Mouse (Mus musculus) adrenal gland, postnatal 36 days (tissue): Measurements from ENCODE around the gene Spop. TPM values are rescaled to one million over a fixed set of nuclear protein-coding genes. Genes with fewer than 3 reads are reported as not detected.
"Not testable (repeated sequence)": the region's sequence is repeated elsewhere in the genome, so short reads cannot be mapped to it uniquely, and the experiment has no call there.

Experiments
- DNase-seq, 2 experiments: peaks; one replicate each; pipeline ENCODE4 v3.0.0; 2021; ENCODE audit warnings: mixed read lengths in 1 of 2
- total RNA-seq, 2 experiments: library from RNA; stranded (reverse); gene quantifications; 2 replicates each; pipeline ENCODE4 v1.2.3; 2021

Spop gene
- total RNA-seq, 2 experiments from 2014 or later = 154 TPM

DNA sequence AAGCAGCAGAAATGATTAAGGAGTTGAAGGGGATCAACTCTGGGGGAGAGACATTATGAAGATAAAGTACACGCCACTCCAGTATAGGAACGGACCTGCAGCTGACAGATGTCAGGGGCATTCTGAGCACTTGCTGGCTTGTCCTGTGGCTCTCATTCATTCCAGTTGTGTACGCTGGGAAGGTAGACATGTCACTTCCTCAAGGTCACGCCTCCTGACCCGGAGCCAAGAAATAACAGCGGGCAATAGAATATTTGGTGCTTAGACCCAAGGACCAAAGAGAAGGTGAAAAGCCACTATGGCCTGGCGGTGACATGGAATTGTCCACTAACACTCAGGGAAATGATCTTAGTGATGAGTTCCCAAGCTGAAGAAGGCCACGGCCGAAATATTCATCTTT is 82.0 kb downstream of the Spop start:
- peak; percentile 57 to 64 for DNase-seq

DNA sequence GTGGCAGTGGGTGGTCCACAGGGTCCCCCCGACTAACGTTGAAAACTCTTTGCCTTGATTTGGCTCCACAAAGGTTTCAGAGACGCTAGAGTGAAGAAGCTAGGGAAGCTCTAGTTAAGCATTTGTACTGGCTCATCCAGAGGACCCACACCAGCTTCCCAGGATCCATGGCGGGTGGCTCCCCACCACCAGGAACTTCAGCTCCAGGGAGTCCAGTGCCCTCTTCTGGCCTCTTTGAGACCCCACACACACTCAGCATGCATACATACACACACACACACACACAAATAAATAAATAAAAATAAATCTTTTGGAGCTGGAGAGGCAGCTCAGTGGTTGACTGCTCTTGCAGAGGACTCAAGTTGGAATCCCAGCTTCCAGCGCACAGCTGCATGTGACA is 84.0 kb downstream of the Spop start:
- DNase-seq = no peak

DNA sequence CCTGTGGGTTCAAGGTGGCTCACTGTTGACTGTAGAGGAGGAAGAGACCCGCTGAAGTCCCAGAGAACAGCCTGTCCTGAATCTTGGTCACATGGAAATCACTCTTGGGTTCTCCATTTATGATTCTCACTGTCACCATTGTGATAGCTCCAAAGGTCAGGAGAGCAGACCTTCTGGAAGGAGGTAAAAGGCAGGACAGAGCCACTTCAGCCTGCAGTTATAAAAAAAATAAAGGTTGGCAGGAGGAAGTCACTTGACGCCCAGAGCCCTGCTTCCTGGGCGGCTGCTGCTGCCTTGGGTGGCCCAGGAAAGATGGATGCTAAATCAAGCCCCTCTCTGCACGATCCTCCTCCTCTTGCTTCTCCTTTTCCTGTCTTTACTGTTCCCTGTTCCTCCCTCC is 86.5 kb downstream of the Spop start:
- no peak for DNase-seq

DNA sequence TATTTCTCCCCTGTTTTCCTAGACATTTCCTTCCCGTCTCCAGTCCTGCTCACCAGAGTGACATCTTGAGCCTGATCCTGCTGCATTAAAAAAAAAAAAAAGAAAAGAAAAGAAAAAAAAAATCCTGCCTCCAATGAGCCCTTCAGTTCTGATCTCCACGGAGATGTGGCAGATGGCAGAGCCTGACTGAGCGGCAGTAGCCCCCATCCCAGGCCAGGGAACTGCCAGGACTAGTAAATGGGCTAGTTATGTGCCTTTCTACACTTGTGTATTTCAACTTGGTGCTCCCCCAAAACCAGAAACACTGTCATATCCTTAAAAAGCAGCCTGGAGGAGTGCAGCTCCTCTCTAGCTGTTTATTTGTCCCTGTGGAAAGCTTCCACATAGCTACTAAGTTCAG is 87.0 kb downstream of the Spop start:
- no peak for DNase-seq

DNA sequence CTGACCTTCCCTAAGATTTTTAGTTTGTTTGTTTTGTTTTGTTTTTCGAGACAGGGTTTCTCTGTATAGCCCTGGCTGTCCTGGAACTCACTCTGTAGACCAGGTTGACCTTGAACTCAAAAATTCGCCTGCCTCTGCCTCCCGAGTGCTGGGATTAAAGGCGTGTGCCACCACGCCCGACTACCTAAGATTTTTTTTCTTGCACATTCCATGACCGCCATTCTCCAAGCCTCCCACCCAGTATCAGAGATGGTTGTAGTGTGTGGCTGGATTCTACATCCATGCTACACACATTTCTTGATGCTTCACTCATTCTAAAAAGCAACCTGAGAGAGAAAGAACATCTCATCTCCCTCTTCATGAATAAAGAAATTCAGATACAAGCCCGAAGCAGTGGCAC is 87.9 kb downstream of the Spop start:
- DNase-seq = not testable (repeated sequence)

DNA sequence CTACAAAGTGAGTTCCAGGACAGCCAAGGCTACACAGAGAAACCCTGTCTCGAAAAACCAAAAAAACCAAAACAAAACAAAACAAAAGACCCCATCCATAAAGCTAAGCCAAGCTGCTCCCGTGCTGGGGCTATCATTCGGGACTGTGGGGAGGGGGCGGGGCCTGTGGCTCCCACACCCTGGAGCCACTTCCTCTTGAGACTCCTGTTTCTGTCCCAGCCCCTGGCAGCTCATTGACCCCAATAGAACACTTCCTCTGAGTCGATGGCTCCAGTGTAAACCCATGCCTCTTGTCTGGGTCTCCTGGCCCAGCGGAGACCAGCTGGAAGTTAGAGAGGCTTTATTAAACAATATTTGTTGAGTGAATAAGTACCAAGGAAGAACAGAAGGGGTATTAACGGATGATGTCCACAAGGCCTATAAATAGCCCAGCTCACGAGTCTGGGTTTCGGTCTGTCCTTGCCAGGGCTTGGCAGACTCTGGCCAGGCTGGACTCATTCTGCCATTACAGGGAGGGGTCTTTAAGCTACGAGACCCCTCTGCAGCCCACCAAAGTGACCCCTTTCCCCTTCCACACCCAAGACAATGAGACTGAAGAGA is 89.8 kb downstream of the Spop start:
- DNase-seq = no peak

DNA sequence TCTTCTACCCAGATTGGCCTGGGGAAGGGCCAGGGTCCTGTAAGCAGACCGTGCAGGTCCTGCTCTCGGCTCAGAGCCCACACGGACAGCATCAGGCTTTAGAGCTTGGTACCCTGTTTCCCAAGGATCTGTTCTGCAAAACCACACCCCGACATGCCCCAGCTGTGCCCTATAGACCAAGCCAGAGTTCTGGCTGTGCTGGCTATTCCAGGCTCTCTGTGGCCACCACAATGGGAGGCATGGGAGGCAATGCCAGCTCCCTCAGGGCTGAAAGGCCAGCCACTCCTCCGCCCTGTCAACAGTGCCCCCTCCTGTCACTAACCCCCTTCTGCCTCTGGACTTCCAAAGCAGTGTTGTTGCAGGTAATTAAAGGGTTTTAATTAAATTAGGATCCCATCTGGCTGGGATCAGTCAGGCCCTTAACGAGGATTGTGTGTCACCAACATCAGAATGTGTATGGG is 90.4 kb downstream of the Spop start:
- no peak for DNase-seq

DNA sequence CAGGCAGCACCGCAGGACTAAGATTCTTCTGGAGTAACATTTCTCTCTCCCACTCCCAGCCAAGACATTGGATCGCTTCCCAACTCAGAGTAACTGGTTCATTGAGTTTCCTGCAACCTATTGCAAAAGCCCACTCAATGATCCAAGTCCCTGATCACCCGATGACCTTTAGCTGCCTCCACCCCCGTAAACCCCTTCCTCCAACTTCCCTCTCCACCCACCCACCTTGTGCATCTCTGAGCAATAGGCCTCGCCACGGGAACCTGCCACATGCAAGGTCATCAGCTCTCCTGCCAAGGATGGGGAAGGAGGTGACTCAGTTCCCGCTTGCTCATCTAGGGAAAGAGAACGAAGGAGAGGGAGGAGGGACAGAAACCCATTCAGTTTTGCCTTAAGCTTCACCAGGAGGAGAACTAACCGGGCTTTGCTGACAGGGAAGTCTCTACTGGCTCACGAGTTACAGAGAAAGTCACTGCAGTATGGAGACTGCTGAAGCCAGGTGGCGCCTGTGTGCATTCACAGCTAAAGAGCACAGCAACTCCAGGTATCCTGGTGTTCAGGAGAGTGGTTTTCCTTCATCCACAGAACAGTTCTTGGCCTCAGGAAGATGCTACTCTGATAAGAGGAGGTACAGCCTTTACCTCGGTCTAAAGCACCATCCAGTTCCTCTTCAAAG is 93.3 kb downstream of the Spop start:
- peak; percentile 79 to 81 for DNase-seq

DNA sequence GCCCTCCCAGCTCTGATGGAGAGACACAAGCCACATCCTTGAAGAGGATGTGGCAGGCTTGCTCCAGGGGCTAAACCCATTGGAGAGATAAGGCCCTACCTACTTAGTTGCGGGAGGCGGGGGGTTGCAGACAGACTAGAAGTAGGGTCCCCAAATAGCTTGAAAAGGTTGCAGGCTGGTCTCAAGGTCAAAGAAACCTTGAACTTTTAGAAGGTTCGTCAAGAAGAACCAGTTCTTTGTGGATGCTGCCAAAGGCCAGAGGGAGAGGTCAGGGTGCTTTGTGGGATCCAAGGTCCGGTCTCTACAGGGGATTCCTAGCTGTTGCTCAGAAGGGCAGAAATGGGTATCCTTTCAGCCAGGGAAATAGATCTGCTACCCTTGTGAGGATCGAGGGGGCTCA is 93.9 kb downstream of the Spop start:
- DNase-seq = no peak

DNA sequence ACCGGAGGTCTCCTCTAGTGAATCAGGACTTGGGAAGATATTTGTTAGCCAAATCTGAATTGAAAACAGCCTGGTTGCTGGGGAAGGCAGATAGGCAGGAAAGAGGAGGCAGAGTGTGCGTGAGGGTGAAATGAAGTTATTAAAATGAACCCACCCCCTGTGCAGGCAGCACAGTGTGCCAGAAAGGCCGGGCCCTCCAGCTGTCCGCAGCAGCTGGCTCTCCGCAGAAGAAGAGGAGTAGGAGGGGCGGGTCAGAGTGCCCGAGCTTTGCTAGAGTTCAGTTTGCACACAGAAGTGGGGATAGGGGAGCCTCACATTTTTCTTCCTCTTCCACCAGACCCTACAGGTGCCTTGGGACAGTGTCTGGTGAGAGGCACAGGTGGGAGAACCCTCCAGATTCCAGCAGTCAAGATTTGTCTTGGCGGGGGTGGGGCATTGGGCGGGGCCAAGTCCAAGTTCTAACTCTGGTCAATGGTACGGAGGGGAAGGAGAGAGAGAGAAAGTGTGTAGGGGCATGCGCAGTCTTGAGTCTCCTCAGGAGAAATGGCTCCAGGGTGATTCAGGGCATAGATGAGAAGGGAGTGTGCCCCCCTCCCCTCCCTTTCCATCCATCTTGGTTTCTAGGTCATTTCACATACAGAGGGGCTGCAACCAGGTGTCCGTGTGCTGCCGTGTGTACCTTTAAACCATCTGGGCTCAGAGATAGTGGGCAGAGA is 94.5 kb downstream of the Spop start:
- DNase-seq = peak in 1 of 2 experiments; percentile 31

DNA sequence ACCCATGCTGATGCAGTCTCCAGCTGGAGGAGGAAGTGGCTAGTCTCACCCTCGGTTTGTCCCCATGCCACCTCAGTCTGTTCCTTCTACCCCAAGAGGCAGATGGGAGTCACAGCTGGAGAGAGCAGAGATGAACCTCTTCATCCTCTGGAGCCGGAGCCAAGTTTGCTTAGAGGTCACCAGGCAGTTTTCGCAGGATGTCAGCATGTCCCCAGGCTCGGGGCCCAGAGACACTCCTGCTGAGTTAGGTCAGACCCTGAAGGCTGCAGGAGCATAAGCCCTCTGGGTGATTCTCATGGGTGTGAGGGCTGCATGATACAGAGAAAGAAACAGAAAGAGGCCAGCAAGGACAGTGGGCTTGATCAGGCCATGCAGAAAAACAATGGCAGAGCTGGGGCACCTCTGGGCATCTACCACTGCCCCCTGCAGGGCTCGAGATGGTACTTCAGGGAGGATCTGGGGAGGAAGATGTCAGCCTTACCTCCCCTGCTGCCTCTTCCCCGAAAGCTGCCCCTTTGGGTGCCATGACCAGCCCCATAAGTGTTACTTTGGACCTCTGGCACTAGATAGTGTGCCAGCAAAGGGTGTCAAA is 95.3 kb downstream of the Spop start:
- DNase-seq = peak; percentile 58 to 67

DNA sequence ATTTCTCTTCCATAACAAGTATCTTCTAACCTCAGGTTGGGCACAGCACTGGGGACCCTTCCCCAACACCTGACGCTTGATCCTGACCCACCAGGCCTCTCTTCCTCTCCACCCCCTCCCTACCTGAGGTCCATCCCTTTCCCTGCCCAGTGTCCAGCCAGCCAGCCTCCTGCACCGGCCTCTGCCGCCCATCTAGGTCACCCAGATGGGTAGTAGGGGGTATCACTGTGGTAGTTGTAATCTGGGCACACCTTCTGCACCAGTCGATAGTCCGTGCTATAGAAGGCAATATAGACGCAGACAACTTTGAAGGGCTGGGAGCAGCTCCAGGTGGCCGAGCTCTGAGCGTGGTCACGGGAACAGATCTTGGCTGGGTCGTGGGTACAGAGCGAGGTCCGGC is 96.8 kb downstream of the Spop start:
- DNase-seq = no peak

DNA sequence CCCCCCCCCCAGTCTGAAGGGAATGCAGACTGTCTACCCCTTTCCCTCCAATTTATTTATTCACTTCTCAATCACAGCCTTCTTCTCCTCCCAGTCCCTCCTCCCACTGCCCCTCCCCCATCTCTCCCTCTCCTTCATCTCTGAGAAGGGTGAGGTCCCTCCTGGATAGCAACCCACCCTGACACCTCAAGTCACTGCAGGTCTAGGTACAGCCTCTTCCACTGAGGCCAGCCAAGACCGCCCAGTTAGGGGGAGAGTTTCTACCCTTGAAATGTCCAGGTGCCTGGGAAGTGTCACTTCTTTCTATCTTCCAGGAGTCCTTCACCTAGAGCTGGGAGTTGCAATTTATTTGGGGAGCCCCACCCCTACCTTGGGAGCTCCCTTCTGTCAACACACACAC is 98.0 kb downstream of the Spop start:
- no peak for DNase-seq

DNA sequence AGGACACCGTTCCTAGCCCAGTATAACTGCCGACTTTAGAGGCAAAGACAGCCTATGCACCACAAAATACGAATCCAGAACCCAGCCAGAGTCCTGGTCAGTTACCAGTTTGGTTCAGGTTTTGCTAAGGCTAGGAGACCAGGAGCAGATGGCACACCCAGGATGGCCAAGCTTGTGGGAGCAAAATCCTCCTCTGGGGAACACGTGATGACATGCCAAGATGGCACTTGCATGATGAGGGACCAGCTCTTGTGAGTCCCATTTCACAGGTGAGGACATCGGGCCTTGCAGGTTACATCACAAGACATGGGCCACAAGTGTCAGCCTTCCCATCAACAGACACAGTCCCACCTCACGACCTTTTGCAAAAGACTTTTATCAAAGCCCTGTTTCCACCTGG is 98.5 kb downstream of the Spop start:
- no peak for DNase-seq

DNA sequence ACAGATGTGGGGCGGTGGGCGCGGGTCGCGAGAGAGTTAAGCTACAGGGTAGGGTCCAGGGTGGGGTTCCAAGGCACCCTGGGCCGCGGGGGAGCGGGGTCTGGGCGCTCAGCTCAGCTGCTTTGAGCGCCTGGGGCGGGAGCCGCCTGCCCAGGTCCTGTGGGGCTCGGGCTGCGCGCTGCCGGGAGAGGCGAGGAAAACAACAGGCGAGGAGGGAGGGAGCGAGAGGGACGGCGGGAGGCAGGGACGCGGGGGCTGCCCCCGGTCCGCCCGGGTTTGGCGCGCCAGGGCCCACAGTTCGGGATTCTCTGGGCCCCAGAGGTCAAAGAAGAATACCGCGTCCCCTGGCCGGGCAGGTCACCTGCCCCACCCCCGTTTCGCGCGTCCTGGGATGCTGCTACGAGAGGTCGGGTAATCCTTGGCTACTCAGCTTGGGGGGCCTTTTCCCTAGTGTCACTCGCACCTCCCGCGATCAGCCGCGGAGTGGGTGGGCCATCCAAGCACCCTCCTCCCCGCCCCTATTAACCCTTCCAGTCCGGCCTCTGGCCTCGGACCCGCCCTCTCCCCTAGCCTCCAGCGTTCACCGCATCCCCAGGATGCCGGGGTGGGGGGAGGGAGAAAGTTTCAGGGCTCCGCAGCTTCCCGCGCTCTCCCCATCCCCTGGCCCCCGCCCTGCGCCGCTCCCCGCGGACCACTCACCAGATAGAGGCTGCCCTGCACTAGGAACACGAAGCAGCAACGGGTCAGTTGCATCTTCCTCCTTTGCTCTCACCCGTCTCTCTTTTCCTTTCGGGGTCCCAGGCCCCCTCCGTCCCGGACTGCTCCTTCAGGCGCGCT is 99.8 kb downstream of the Spop start:
- DNase-seq = no peak

DNA sequence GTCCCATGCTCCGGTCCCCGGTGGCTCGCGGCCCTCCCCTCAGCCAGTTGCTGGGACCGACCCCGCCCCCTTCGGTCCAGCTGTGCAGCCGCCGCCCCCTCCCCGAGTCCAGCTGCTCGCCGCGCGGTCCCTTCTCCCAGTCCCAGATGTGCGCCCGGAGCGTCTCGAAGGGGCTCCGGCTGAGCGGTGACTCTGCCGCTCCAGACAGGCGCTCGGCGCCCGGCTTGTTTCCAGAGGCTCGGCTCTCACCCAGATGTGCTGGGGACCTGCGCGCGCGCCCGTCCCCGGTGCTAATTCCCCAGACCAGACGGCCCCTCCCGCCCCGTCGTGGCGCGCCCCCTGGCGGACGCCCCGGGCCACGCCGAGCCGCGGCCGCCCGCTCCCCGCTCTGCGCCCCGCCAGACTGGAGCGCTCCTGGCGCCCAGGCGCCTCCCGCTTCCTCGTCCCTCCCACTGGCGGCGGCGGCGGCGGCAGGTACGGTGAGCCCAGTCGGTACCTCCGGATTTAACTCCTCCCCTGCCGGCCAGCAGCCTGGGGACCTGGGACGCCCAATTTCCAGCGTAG is 100.5 kb downstream of the Spop start, which contains the start of gene Nxph3:
Gene Nxph3 (minus strand): TSS at position 273 of the 564 bp plus-strand sequence.
- DNase-seq = peak; percentile 86 to 89

DNA sequence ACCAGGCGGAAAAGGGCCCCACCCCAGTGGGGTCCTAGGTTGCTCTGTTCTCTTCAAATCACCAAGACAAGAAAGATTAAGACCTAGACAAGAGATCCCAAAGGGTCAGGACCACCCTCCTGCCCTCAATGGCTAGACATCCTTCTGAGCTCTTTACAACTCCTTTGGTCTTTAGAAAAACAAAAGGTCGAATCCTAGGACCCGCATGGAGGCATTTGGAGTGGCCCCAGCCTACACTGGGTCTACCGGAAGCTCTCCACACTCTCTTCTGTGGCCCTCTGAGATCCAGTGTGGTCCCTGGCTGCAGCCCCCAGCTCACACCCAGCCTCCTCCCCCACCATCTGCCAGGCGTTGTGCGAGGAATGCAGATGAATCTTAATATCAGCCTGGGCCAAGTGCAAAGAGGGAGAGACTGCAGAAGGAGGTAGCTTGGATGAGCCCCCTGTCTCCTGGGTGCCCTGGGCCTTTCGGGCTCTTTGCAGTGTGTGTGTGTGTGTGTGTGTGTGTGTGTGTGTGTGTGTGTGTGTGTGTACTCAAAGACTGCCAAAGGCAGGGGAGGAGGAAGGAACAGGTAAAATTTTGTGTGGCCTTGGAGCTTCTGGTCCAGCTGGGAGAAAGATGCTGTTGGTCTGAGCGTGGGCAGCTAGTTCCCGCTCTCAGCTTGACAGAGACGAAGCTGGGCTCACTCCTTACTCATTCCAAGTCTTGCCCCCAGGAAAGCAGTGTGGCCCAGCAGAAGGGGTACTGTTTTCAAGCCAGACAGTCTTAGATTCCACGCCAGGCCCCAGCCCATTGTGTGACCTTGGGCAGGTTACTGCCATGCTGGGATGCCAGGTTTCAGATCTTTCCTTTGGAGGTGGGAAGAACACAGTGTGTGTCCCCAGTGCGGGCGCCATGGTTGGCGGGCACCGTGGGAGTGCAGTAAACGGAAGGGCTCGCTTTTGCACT is 101.8 kb downstream of the Spop start:
- no peak for DNase-seq

DNA sequence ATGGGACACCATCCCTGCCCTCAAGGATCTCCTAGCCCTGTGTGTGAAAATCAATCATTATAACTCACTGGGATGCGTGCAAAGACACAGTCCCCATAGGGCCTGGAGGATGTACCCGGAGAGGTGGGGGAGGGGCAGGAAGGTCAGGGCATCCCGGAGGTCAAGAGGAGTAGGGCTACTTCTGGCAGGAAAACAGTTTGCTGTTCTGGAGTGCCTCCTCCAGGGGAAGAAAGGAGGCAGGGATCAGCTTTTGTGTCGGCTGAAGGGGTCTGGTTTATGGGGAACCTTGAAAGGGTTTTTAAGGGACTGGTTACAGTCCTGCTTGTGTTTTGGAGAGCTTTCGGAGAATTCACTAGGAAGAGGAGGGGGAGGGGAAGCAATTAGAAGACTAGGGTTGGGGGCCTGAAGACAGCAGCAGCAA is 102.6 kb downstream of the Spop start:
- no peak for DNase-seq

DNA sequence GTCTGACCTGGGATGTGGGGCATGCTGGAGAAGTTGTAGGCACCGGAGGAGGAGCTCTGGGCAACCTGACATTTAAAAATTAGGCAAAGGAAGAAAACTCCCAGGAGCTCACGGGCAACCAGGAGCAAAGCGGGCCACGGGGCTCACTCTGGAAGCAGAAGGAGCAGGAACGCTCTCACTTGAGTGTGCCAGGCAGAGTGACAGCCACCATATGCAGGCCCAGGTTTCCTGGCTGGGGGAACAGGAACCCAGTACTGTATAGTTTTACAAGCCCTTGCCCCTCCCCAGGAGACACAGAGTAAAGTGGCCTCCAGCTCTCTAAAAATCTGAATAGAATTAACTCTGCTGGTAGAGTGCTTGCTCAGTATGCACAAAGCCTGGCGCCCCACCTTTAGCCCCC is 103.3 kb downstream of the Spop start:
- no peak for DNase-seq

DNA sequence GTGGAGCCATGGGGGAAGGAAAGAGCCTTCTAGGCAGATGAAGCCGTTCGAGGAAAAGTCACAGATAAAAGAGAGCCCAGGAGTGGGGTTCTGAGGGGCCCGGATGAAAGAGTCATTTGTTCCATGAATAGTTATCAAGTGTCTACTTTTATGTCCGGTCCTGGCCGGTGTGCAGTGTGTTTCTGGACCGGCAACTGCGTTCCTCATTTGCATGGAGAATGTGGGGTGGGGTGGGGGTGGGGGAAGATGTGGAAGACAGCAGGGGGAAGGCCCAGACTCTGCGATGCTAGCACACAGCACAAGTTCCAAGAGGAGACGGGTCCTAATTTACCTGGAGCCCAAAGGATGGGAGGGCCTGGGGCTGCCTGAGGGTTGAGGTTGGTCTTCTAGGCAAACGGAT is 105.4 kb downstream of the Spop start:
- no peak for DNase-seq

DNA sequence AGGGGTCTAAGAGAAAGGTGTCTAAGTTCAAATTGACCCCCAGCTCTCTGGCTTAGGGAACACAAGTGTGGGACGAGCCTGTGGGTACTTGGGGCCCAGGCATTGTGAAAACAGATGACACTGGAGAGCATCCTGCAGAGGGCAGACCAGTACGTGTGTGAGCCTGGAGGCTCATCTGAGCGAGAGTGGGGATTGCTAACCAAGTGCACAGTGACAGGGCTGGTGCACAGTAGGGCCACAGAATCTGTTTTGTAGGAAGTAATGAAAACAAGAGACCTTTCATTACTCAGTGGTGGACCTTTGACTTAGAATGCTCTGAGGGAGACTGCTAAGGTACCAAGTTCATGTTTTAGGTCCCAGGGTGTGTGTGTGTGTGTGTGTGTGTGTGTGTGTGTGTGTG is 106.1 kb downstream of the Spop start:
- DNase-seq = no peak
